Mouse (Mus musculus) heart, adult 2 months (tissue): ENCODE data around the gene Prkab1.

ENCODE experiments used
- CTCF ChIP-seq: fragments of 200-600 bp; IDR thresholded peaks from 2 replicates; pipeline ENCODE4 v1.8.1; 2022; ENCODE audit warnings: antibody characterized with exemption, mild to moderate bottlenecking, moderate library complexity
- POLR2A ChIP-seq: fragments of 200-500 bp; IDR thresholded peaks from 2 replicates; pipeline ENCODE4 v1.6.1; 2011; ENCODE audit warnings: mild to moderate bottlenecking, low read depth, low read length, control low read depth; ENCODE audit not compliant: insufficient read depth

DNA sequence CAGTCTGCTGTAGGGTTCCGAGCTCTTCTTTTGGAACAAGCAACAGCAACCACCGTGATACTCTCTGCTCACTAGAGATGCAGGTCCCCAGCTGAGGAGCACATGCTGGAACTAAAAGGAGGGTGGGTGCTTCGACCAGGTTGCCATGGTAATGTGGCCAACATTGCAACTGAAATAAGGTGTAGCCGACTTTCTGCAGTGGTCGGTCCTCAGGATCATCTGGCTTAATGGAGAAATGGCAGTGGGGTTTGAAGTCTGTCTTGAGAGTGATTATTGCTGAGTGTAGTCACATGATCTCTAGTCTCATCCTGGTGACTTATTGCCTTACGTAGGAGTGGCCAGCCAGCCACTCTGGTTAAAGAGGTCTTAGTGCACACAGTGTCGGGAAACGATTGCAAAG lies 10.5 kb downstream of the Prkab1 start:
- TF ChIP-seq CTCF = no peak
- TF ChIP-seq POLR2A = no peak
